Mouse (Mus musculus) colon, adult 2 months (tissue): Measurements from ENCODE around the gene Duxbl2. TPM values are rescaled to one million over a fixed set of nuclear protein-coding genes. Genes with fewer than 3 reads are reported as not detected.

Source experiments
- polyA plus RNA-seq: library from polyadenylated mRNA; depleted of rRNA; stranded (reverse); fragments of >200 nt; gene quantifications from 2 replicates; pipeline ENCODE4 v1.2.3, GENCODE M21; 2012; rRNA removed

Gene Duxbl2
- polyA plus RNA-seq, result 0.10 and 0.51 TPM in 2 replicates

DNA sequence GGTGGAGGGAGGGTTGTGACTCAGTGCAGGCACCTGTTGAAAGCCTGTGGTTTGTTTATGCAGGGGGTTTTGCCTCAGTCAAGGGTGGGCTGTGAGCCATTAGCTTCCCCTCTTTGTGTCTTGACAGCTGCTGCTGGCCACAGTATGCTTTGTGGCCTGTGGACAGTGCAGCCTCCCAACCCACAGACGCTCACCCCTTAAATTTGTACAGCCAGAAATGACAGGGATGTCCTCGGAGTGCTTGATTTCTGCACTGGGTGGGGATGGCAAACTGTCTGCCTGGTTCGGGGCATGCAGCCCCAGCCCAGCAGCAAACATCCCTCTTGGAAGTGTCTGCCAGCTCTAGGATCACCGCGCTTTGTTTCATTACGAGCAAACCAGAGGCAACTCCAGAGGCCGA lies at the start of gene Duxbl2:
TSS of gene Duxbl2 (plus strand) at position 200 of the 400 bp plus-strand sequence.

DNA sequence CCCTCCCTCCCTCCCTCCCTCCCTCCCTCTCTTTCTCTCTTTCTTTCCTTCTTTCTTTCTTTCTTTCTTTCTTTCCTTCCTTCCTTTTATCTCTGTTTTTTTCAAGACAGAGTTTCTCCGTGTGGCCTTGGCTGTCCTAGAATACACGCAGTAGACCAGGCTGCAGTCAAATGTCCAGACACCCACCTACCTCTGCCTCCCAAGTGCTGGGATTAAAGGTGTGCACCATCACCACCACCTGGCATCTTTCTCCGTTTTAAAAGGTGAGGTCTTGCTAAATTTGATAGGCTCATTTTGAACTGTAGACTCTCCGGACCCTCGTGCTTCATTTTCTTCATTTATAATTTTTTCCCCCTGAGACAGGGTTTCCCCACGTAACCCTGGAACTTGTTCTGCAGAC lies 36.9 kb upstream of the Duxbl2 start, which contains the start of gene Cphx2:
TSS of gene Cphx2 (plus strand) at position 301 of the 400 bp plus-strand sequence.

GRCm38 (mm10) chr14:26081997-26082396 lies 36.2 kb upstream of the Duxbl2 start, which contains the start of gene Cphx3:
Gene Cphx3 (plus strand): TSS chr14:26082297.

Other genes with a start within 250 kb of the Duxbl2 start
- 3.7 TPM in 2 replicates for gene Plac9a, start 215.2 kb upstream of the Duxbl2 start, polyA plus RNA-seq
- gene Tmem254a, start 190.7 kb upstream of the Duxbl2 start, polyA plus RNA-seq, result 33.8 and 40.2 TPM in 2 replicates
- 0.88 and 1.0 TPM in 2 replicates for gene Cphx1, start 180.0 kb upstream of the Duxbl2 start, polyA plus RNA-seq
- gene Duxbl1, start 139.8 kb upstream of the Duxbl2 start, polyA plus RNA-seq, result 0.42 TPM in 1 of 2 replicates, not detected in the other
- 262 and 350 TPM in 2 replicates for gene Gm9780, start 75.6 kb upstream of the Duxbl2 start, polyA plus RNA-seq
- gene Tmem254c, start 51.0 kb upstream of the Duxbl2 start, polyA plus RNA-seq, result 59.4 and 117 TPM in 2 replicates
- gene Cphx2, start 36.8 kb upstream of the Duxbl2 start, polyA plus RNA-seq, result not detected in 2 replicates
- gene Cphx3, start 36.1 kb upstream of the Duxbl2 start, polyA plus RNA-seq, result not detected in 2 replicates
- 39.2 and 41.2 TPM in 2 replicates for gene Plac9b, start 64.1 kb downstream of the Duxbl2 start, polyA plus RNA-seq
- 70.6 and 71.6 TPM in 2 replicates for gene Tmem254b, start 88.7 kb downstream of the Duxbl2 start, polyA plus RNA-seq
- gene Duxbl3, start 139.6 kb downstream of the Duxbl2 start, polyA plus RNA-seq, result 0.07 and 0.37 TPM in 2 replicates